Comparison of ENCODE assay signal across 9 mouse cellular contexts in genomic region chr5:45402632-45403031, GRCm38 (mm10). TPM values are rescaled to one million over a fixed set of nuclear protein-coding genes. Genes with fewer than 3 reads are reported as not detected.
A peak's percentile ranks its signal among the peaks of the same experiment; 100 is the strongest.
DNase-seq lines count a peak whose midpoint lies in the region; ATAC-seq and TF ChIP-seq lines count a peak whose summit lies in the region.
"Had no signal": no experiment of that assay in that cellular context is flagged by ENCODE, and none has a peak within 500 bp of the region (broad histone marks: within the 10 kb centered on the region; RNA-seq: fewer than 3 reads in every experiment).

No protein-coding gene starts in this region.

- no peaks in the 10 kb centered on the region for H3K9me3 ChIP-seq in intestine, embryonic 16.5 days (ENCODE audit: control insufficient read depth, low read length)
- no peaks in the 10 kb centered on the region for H3K9me3 ChIP-seq in midbrain, embryonic 14.5 days (ENCODE audit: control insufficient read depth, low read length)

- H3K4me1 ChIP-seq in intestine, embryonic 16.5 days (ENCODE audit: control insufficient read depth, insufficient read depth, low read length), result no peaks in the 10 kb centered on the region
- no peaks in the 10 kb centered on the region for H3K4me1 ChIP-seq in midbrain, embryonic 14.5 days (ENCODE audit: control insufficient read depth, insufficient read depth, low read length)
- no peaks in the 10 kb centered on the region for H3K4me1 ChIP-seq in spleen, adult 2 months (ENCODE audit: control insufficient read depth, insufficient read depth, insufficient read length)

- no peak for TF ChIP-seq POLR2A in spleen, adult 2 months (IDR thresholded peaks at IDR 0.05; ENCODE audit: low read depth, low read length)

- intact Hi-C loops in heart, postnatal 25 days (cut with DNase I), result loop anchor here (2.0 to 10.0 kb wide), 5 partner anchors 120 to 1118 kb away; no protein-coding TSS in a partner anchor
- intact Hi-C loops in left cerebral cortex, postnatal 10 days (cut with DNase I), result loop anchor here (5.0 to 10.0 kb wide), 3 partner anchors 118 to 1100 kb away; no protein-coding TSS in a partner anchor

- no peak overlapping the region for H3K9ac ChIP-seq in intestine, embryonic 16.5 days (ENCODE audit: low read depth, low read length)
- H3K9ac ChIP-seq in midbrain, embryonic 14.5 days (replicated peaks; ENCODE audit: low read length), result no peak overlapping the region

- H3K27me3 ChIP-seq in intestine, embryonic 16.5 days (replicated peaks; ENCODE audit: control insufficient read depth, insufficient read depth, low read length), result no peaks in the 10 kb centered on the region
- H3K27me3 ChIP-seq in midbrain, embryonic 14.5 days (ENCODE audit: control insufficient read depth, insufficient read depth, low read length), result no peaks in the 10 kb centered on the region
- no peaks in the 10 kb centered on the region for H3K27me3 ChIP-seq in spleen, adult 2 months (ENCODE audit: control insufficient read depth, insufficient read depth, low read length)

- DNase-seq in heart, adult 8-10 months (ENCODE audit: low spot score), result peak; percentile 48
- DNase-seq in heart, postnatal 25 days (ENCODE audit: low spot score), result no peak
- DNase-seq in cerebellum, adult 9-11 months, result peak; percentile 37
- DNase-seq in frontal cortex, adult 2 months (ENCODE audit: extremely low spot score in 1 of 2, low spot score in 1 of 2), result peak; percentile 35 to 91
- DNase-seq in left cerebral cortex, postnatal 10 days (ENCODE audit: extremely low spot score in 1 of 2, low spot score in 2 of 2), result peak; percentile 67 to 77
- peak; percentile 93 for DNase-seq in midbrain, embryonic 14.5 days
- DNase-seq in spleen, adult 2 months (ENCODE audit: low read depth in 1 of 2, low spot score in 2 of 2), result peak in 1 of 2 experiments; percentile 36

- no peak overlapping the region for H3K4me2 ChIP-seq in intestine, embryonic 16.5 days (ENCODE audit: low read depth, low read length)
- H3K4me2 ChIP-seq in midbrain, embryonic 14.5 days (ENCODE audit: low read length), result no peak overlapping the region

- H3K36me3 ChIP-seq in intestine, embryonic 16.5 days (ENCODE audit: control insufficient read depth, insufficient read depth, low read length), result no peaks in the 10 kb centered on the region
- no peaks in the 10 kb centered on the region for H3K36me3 ChIP-seq in midbrain, embryonic 14.5 days (ENCODE audit: control insufficient read depth, insufficient read depth, low read length)
- no peaks in the 10 kb centered on the region for H3K36me3 ChIP-seq in spleen, adult 2 months (ENCODE audit: control insufficient read depth, insufficient read depth, low read length)

- 16% methylated on average over 11 of the region's 11 CpGs for WGBS in intestine, embryonic 16.5 days
- WGBS in midbrain, embryonic 14.5 days, result 12% methylated on average over 11 of the region's 11 CpGs
- 24% methylated on average over 11 of the region's 11 CpGs for WGBS in spleen, adult 2 months

- TF ChIP-seq CTCF in spleen, adult 2 months (IDR thresholded peaks at IDR 0.05; ENCODE audit: extremely low read depth, insufficient read depth, insufficient read length, insufficient replicate concordance), result peak; percentile 61; the same call in 1 of the 2 replicates

- H3K4me3 ChIP-seq in intestine, embryonic 16.5 days (ENCODE audit: low read length), result no peak overlapping the region
- H3K4me3 ChIP-seq in midbrain, embryonic 14.5 days (replicated peaks; ENCODE audit: low read depth, low read length), result no peak overlapping the region
- no peak overlapping the region for H3K4me3 ChIP-seq in spleen, adult 2 months (ENCODE audit: extremely low read depth, insufficient read depth, insufficient read length)

- peak; percentile 42; the same call in 1 of the 2 replicates for ATAC-seq in intestine, embryonic 16.5 days
- peak; percentile 81; the same call in 1 of the 2 replicates for ATAC-seq in midbrain, embryonic 14.5 days (ENCODE audit: low FRiP score, low TSS enrichment)

- no peak overlapping the region for H3K27ac ChIP-seq in intestine, embryonic 16.5 days (ENCODE audit: low read length)
- H3K27ac ChIP-seq in midbrain, embryonic 14.5 days (replicated peaks; ENCODE audit: low read depth, low read length), result no peak overlapping the region
- H3K27ac ChIP-seq in spleen, adult 2 months (ENCODE audit: insufficient read depth, low read length), result no peak overlapping the region

RNA-seq across cellular contexts. Expression of gene Qdpr, which starts 47.4 kb away (rescaled TPM):
- total RNA-seq in heart, adult 8-10 months (2022), result 10 to 100 TPM; 82.6 to 94.5 (median 91.0) TPM
- total RNA-seq in heart, postnatal 25 days (2021), result 10 to 100 TPM; 74.0 to 79.6 TPM
- polyA plus RNA-seq in frontal cortex, adult 2 months (2012; rRNA removed), result 208 TPM in 2 replicates
- polyA plus RNA-seq in intestine, embryonic 16.5 days (2015; fragmentation: Nextera tagmentation; extraction: Ambion mirVana), result 359 and 405 TPM in 2 replicates
- total RNA-seq in left cerebral cortex, postnatal 10 days (2021), result 10 to 100 TPM; 86.0 to 92.7 TPM
- polyA plus RNA-seq in midbrain, embryonic 14.5 days (2014; fragmentation: Nextera tagmentation; extraction: Ambion mirVana), result 86.8 and 102 TPM in 2 replicates
- polyA plus RNA-seq in spleen, adult 2 months (2012; rRNA removed), result 33.0 and 41.5 TPM in 2 replicates

RNA-seq across cellular contexts. Expression of gene Clrn2, which starts 50.9 kb away (rescaled TPM):
- not detected for total RNA-seq in heart, adult 8-10 months (2022)
- total RNA-seq in heart, postnatal 25 days (2021), result not detected
- polyA plus RNA-seq in frontal cortex, adult 2 months (2012; rRNA removed), result 0.34 and 0.48 TPM in 2 replicates
- polyA plus RNA-seq in intestine, embryonic 16.5 days (2015; fragmentation: Nextera tagmentation; extraction: Ambion mirVana), result not detected in 2 replicates
- under 1 TPM in 1 of 2 experiments, not detected in 1; 0.36 TPM for total RNA-seq in left cerebral cortex, postnatal 10 days (2021)
- not detected in 2 replicates for polyA plus RNA-seq in midbrain, embryonic 14.5 days (2014; fragmentation: Nextera tagmentation; extraction: Ambion mirVana)
- polyA plus RNA-seq in spleen, adult 2 months (2012; rRNA removed), result not detected in 2 replicates
- polyA plus RNA-seq: stomach, embryonic 14.5 days had no signal
